Mouse (Mus musculus) MEL (cell line): Measurements from ENCODE around the gene Szrd1.

Experiments
- CTCF ChIP-seq, 3 experiments: IDR thresholded peaks in 2 of 3; conservative IDR thresholded peaks in 1 of 3; 2 replicates each; pipeline ENCODE4 v1.5.1; 2011 to 2012; ENCODE audit warnings: low read length in 3 of 3, low read depth in 2 of 3, mild to moderate bottlenecking in 2 of 3, improper control_type of control experiment in 1 of 3, inconsistent platforms in 1 of 3, mixed read lengths in 1 of 3, moderate library complexity in 1 of 3; ENCODE audit not compliant: control insufficient read depth in 1 of 3, insufficient read depth in 1 of 3, poor library complexity in 1 of 3, severe bottlenecking in 1 of 3
- EP300 ChIP-seq, 2 experiments: IDR thresholded peaks; 2 replicates each; pipeline ENCODE4 v1.6.1; 2011; ENCODE audit warnings: improper control_type of control experiment in 2 of 2, low read length in 2 of 2, low read depth in 1 of 2, mild to moderate bottlenecking in 1 of 2
- ETS1 ChIP-seq: IDR thresholded peaks from 2 replicates; pipeline ENCODE4 v1.6.1; 2012; ENCODE audit warnings: low read depth, mild to moderate bottlenecking, inconsistent platforms, low read length, improper control_type of control experiment, moderate library complexity
- KAT2A ChIP-seq: conservative IDR thresholded peaks from 2 replicates; pipeline ENCODE4 v1.6.1; 2012; ENCODE audit warnings: low read depth, low read length, improper control_type of control experiment, inconsistent platforms
- MAX ChIP-seq: IDR thresholded peaks from 2 replicates; pipeline ENCODE4 v1.6.1; 2011; ENCODE audit warnings: low read length, improper control_type of control experiment
- MYC ChIP-seq: IDR thresholded peaks from 2 replicates; pipeline ENCODE4 v1.6.1; 2011; ENCODE audit warnings: low read depth, mild to moderate bottlenecking, low read length, improper control_type of control experiment, moderate library complexity
- POLR2A ChIP-seq, 2 experiments: IDR thresholded peaks; 2 replicates each; pipeline ENCODE4 v1.6.1; 2011 to 2012; ENCODE audit warnings: low read length in 2 of 2, mild to moderate bottlenecking in 2 of 2, control low read depth in 1 of 2, improper control_type of control experiment in 1 of 2, low read depth in 1 of 2, moderate library complexity in 1 of 2; ENCODE audit not compliant: control insufficient read depth in 1 of 2, insufficient read depth in 1 of 2, poor library complexity in 1 of 2
- RCOR1 ChIP-seq: IDR thresholded peaks from 2 replicates; pipeline ENCODE4 v1.6.1; 2012; ENCODE audit warnings: low read depth, mild to moderate bottlenecking, inconsistent platforms, low read length, improper control_type of control experiment
- SIN3A ChIP-seq: IDR thresholded peaks from 2 replicates; pipeline ENCODE4 v1.6.1; 2012; ENCODE audit warnings: low read length, improper control_type of control experiment, inconsistent platforms
- TCF12 ChIP-seq: IDR thresholded peaks from 2 replicates; pipeline ENCODE4 v1.6.1; 2014; ENCODE audit warnings: low read depth, mild to moderate bottlenecking, inconsistent platforms, low read length, improper control_type of control experiment, moderate library complexity
- UBTF ChIP-seq: IDR thresholded peaks from 2 replicates; pipeline ENCODE4 v1.6.1; 2012; ENCODE audit warnings: low read depth, mild to moderate bottlenecking, inconsistent platforms, low read length, improper control_type of control experiment, moderate library complexity, borderline replicate concordance; ENCODE audit not compliant: insufficient read depth
- USF1 ChIP-seq: IDR thresholded peaks from 2 replicates; pipeline ENCODE4 v1.6.1; 2014; ENCODE audit warnings: low read depth, mild to moderate bottlenecking, inconsistent platforms, low read length, improper control_type of control experiment, moderate library complexity
- USF2 ChIP-seq, 2 experiments: IDR thresholded peaks; 2 replicates each; pipeline ENCODE4 v1.6.1; 2011 to 2012; ENCODE audit warnings: improper control_type of control experiment in 2 of 2, low read length in 2 of 2, borderline replicate concordance in 1 of 2, inconsistent platforms in 1 of 2, low read depth in 1 of 2, mild to moderate bottlenecking in 1 of 2; ENCODE audit not compliant: insufficient read depth in 1 of 2
- ZNF384 ChIP-seq: IDR thresholded peaks from 2 replicates; pipeline ENCODE4 v1.6.1; 2012; ENCODE audit warnings: low read depth, mild to moderate bottlenecking, inconsistent platforms, low read length, improper control_type of control experiment

- TF ChIP-seq POLR2A (IDR thresholded peaks at IDR 0.05; ENCODE audit: control insufficient read depth in 1 of 2, insufficient read depth in 1 of 2, low read depth in 1 of 2, low read length in 2 of 2, poor library complexity in 1 of 2), result no peak
- no peak for TF ChIP-seq MYC
- TF ChIP-seq MAX, result no peak
- TF ChIP-seq RCOR1, result no peak
- TF ChIP-seq ZNF384, result no peak
- no peak for TF ChIP-seq CTCF (IDR thresholded peaks at IDR 0.05 in 2 of 3, conservative IDR thresholded peaks at IDR 0.05 in 1 of 3; ENCODE audit: control insufficient read depth in 1 of 3, insufficient read depth in 1 of 3, low read depth in 2 of 3, low read length in 3 of 3, poor library complexity in 1 of 3, severe bottlenecking in 1 of 3)
- no peak for TF ChIP-seq EP300 (IDR thresholded peaks at IDR 0.05; ENCODE audit: low read depth in 1 of 2, low read length in 2 of 2)
- TF ChIP-seq UBTF, result no peak
- TF ChIP-seq KAT2A, result no peak
- no peak for TF ChIP-seq USF2 (IDR thresholded peaks at IDR 0.05; ENCODE audit: borderline replicate concordance in 1 of 2, insufficient read depth in 1 of 2, low read depth in 1 of 2, low read length in 2 of 2)
- no peak for TF ChIP-seq USF1
- TF ChIP-seq SIN3A, result no peak
- no peak for TF ChIP-seq ETS1
- TF ChIP-seq TCF12, result no peak
These were observed 32.5 kb upstream of the Szrd1 start for GRCm38 (mm10) chr4:141172121-141172520.
